Mouse (Mus musculus): ENCODE measurements around the gene Zranb1.

- TF ChIP-seq CTCF (IDR thresholded peaks at IDR 0.05; ENCODE audit: insufficient read depth, low read depth, low read length) (no peak), POLR2A (IDR thresholded peaks at IDR 0.05; ENCODE audit: insufficient read depth, low read depth, low read length) (no peak)
Measured at GRCm38 (mm10) chr7:132887019-132887804, 43.7 kb upstream of the Zranb1 start.

Measured in olfactory bulb, adult 2 months (tissue).